Mouse (Mus musculus) midbrain, embryonic 14.5 days (tissue): Measurements from ENCODE around the gene Sp9. TPM values are rescaled to one million over a fixed set of nuclear protein-coding genes. Genes with fewer than 3 reads are reported as not detected.
A peak's percentile ranks its signal among the peaks of the same experiment; 100 is the strongest.

Source experiments
- ATAC-seq: fragments of 200-750 bp; cut with Nextera tagmentation; 2 replicates; pipeline ENCODE4 v1.8.0; 2017; ENCODE audit warnings: moderate number of reproducible peaks, moderate library complexity; ENCODE audit not compliant: low FRiP score, low TSS enrichment
- DNase-seq: peaks from one replicate; pipeline ENCODE4 v3.0.0-alpha.2; 2015
- H3K27ac ChIP-seq: fragments of 300-500 bp; sonication (generic); replicated peaks from 2 replicates; pipeline ENCODE4 v1.5.1; 2014; ENCODE audit warnings: mild to moderate bottlenecking, low read depth, low read length, moderate library complexity
- H3K27me3 ChIP-seq: fragments of 300-500 bp; sonication (generic); 2 replicates; pipeline ENCODE4 v1.6.1; 2014; ENCODE audit warnings: low read length, control low read depth, mixed read lengths; ENCODE audit not compliant: control insufficient read depth, insufficient read depth
- H3K36me3 ChIP-seq: fragments of 300-500 bp; sonication (generic); 2 replicates; pipeline ENCODE4 v1.6.1; 2014; ENCODE audit warnings: low read length, control low read depth; ENCODE audit not compliant: control insufficient read depth, insufficient read depth
- H3K4me1 ChIP-seq: fragments of 300-500 bp; sonication (generic); 2 replicates; pipeline ENCODE4 v1.6.1; 2014; ENCODE audit warnings: mild to moderate bottlenecking, antibody characterized with exemption, low read length, control low read depth; ENCODE audit not compliant: control insufficient read depth, insufficient read depth
- H3K4me2 ChIP-seq: fragments of 300-500 bp; sonication (generic); 2 replicates; pipeline ENCODE4 v1.6.1; 2014; ENCODE audit warnings: mild to moderate bottlenecking, low read length, moderate library complexity
- H3K4me3 ChIP-seq: fragments of 300-500 bp; sonication (generic); replicated peaks from 2 replicates; pipeline ENCODE4 v1.5.1; 2014; ENCODE audit warnings: low read depth, low read length
- H3K9ac ChIP-seq: fragments of 300-500 bp; sonication (generic); replicated peaks from 2 replicates; pipeline ENCODE4 v1.6.1; 2014; ENCODE audit warnings: mild to moderate bottlenecking, low read length, moderate library complexity
- H3K9me3 ChIP-seq: fragments of 300-500 bp; sonication (generic); 2 replicates; pipeline ENCODE4 v1.6.1; 2016; ENCODE audit warnings: low read length, control low read depth, mixed read lengths; ENCODE audit not compliant: control insufficient read depth
- WGBS: fragments of 180-500 bp; shearing (Covaris S2); extraction: QIAGEN DNeasy Blood & Tissue Kit; methylation state at CpG from one replicate; pipeline ENCODE4 v1.1.7; 2014; 5-methylcytosine and 5-hydroxymethylcytosine counted together
- polyA plus RNA-seq: library from polyadenylated mRNA; unstranded; fragments of >200 nt; fragmentation: Nextera tagmentation; extraction: Ambion mirVana; gene quantifications from 2 replicates; pipeline ENCODE4 v1.2.1, GENCODE M21; 2014

Sp9 gene
- polyA plus RNA-seq, 1 experiment from 2014 or later = 2.8 TPM

- Histone ChIP-seq H3K4me3 (peak overlapping the region; percentile 20), H3K27me3 (peaks cover 64% of the 10 kb centered on the region), H3K9ac (no peak overlapping the region; the same call in 1 of the 2 replicates), H3K4me1 (peaks cover 18% of the 10 kb centered on the region), H3K9me3 (no peaks in the 10 kb centered on the region), H3K4me2 (peak overlapping the region; percentile 43), H3K36me3 (no peaks in the 10 kb centered on the region), H3K27ac (peak overlapping the region; percentile 73)
- ATAC-seq = peak; percentile 74; the same call in 1 of the 2 replicates
- WGBS = under 1% methylated on average over 20 of the region's 20 CpGs
- peak; percentile 97 for DNase-seq
These were observed 6.6 kb downstream of the Sp9 start for GRCm38 (mm10) chr2:73278131-73278854.

- Histone ChIP-seq H3K9me3 (no peaks in the 10 kb centered on the region), H3K4me3 (peak overlapping the region; percentile 12; the same call in 1 of the 2 replicates), H3K9ac (no peak overlapping the region), H3K27me3 (peaks cover 58% of the 10 kb centered on the region), H3K27ac (peak overlapping the region; percentile 73), H3K4me2 (peak overlapping the region; percentile 43), H3K36me3 (no peaks in the 10 kb centered on the region), H3K4me1 (peaks cover 13% of the 10 kb centered on the region)
- DNase-seq = no peak
- under 1% methylated on average over 17 of the region's 17 CpGs for WGBS
- ATAC-seq = 0 out of 2 replicates have a peak, but pooled peaks have one; percentile 33
These were observed 7.1 kb downstream of the Sp9 start for GRCm38 (mm10) chr2:73278869-73279268.

- H3K4me3 ChIP-seq = peak overlapping the region; percentile 12
- DNase-seq = peak; percentile 45
These were observed 7.7 kb downstream of the Sp9 start for GRCm38 (mm10) chr2:73279271-73280038.

GRCm38 (mm10) chr2:73280356-73281047 lies 8.8 kb downstream of the Sp9 start:
- Histone ChIP-seq H3K4me3 (peak overlapping the region; percentile 17), H3K4me2 (peak overlapping the region; percentile 33), H3K4me1 (peaks cover 10% of the 10 kb centered on the region), H3K9ac (no peak overlapping the region), H3K27me3 (peaks cover 50% of the 10 kb centered on the region), H3K36me3 (0 out of 2 replicates have a peak, but pooled peaks cover 3% of the 10 kb centered on the region), H3K27ac (peak overlapping the region; percentile 9; the same call in 1 of the 2 replicates), H3K9me3 (no peaks in the 10 kb centered on the region)
- 2% methylated on average over 33 of the region's 33 CpGs for WGBS
- ATAC-seq = no peak
- DNase-seq = peak; percentile 50

More at GRCm38 (mm10) chr2:73279271-73280038, 7.7 kb downstream of the Sp9 start:
- H3K4me2 ChIP-seq = peak overlapping the region; percentile 43
- H3K9ac ChIP-seq = no peak overlapping the region
- ATAC-seq = 0 out of 2 replicates have a peak, but pooled peaks have one; percentile 16
- no peaks in the 10 kb centered on the region for H3K9me3 ChIP-seq
- peak overlapping the region; percentile 73 for H3K27ac ChIP-seq
- H3K4me1 ChIP-seq = peaks cover 10% of the 10 kb centered on the region
- under 1% methylated on average over 31 of the region's 31 CpGs for WGBS
- no peaks in the 10 kb centered on the region for H3K36me3 ChIP-seq
- peaks cover 55% of the 10 kb centered on the region for H3K27me3 ChIP-seq

- Histone ChIP-seq H3K4me1 (peaks cover 10% of the 10 kb centered on the region), H3K36me3 (0 out of 2 replicates have a peak, but pooled peaks cover 3% of the 10 kb centered on the region), H3K9ac (no peak overlapping the region), H3K4me2 (peak overlapping the region; percentile 33; the same call in 1 of the 2 replicates), H3K27ac (peak overlapping the region; percentile 9; the same call in 1 of the 2 replicates), H3K4me3 (peak overlapping the region; percentile 17; the same call in 1 of the 2 replicates), H3K9me3 (no peaks in the 10 kb centered on the region), H3K27me3 (peaks cover 44% of the 10 kb centered on the region)
- 15% methylated on average over 22 of the region's 22 CpGs for WGBS
- DNase-seq = peak; percentile 23
- ATAC-seq = no peak
These were observed 9.4 kb downstream of the Sp9 start for GRCm38 (mm10) chr2:73281048-73281661.

GRCm38 (mm10) chr2:73281707-73282106 lies 10.0 kb downstream of the Sp9 start:
- H3K4me2 ChIP-seq = no peak overlapping the region
- no peaks in the 10 kb centered on the region for H3K9me3 ChIP-seq
- DNase-seq = peak; percentile 71
- H3K4me1 ChIP-seq = peaks cover 10% of the 10 kb centered on the region
- H3K27ac ChIP-seq = no peak overlapping the region
- H3K27me3 ChIP-seq = peaks cover 42% of the 10 kb centered on the region
- H3K9ac ChIP-seq = no peak overlapping the region
- no peak overlapping the region for H3K4me3 ChIP-seq
- 0 out of 2 replicates have a peak, but pooled peaks cover 3% of the 10 kb centered on the region for H3K36me3 ChIP-seq
- no peak for ATAC-seq
- 5% methylated on average over 7 of the region's 7 CpGs for WGBS

- Histone ChIP-seq H3K27me3 (peaks cover 19% of the 10 kb centered on the region; the same call in 1 of the 2 replicates), H3K27ac (no peak overlapping the region), H3K4me2 (no peak overlapping the region), H3K4me3 (no peak overlapping the region), H3K9me3 (no peaks in the 10 kb centered on the region), H3K9ac (no peak overlapping the region), H3K36me3 (peaks cover 17% of the 10 kb centered on the region; the same call in 1 of the 2 replicates), H3K4me1 (peaks cover 2% of the 10 kb centered on the region; the same call in 1 of the 2 replicates)
- 4% methylated on average over 2 of the region's 2 CpGs for WGBS
- DNase-seq (peak; percentile 83), ATAC-seq (no peak)
These were observed 13.9 kb downstream of the Sp9 start for GRCm38 (mm10) chr2:73285630-73286029.

GRCm38 (mm10) chr2:73291130-73291529 lies 19.4 kb downstream of the Sp9 start:
- no peaks in the 10 kb centered on the region for H3K27me3 ChIP-seq
- H3K36me3 ChIP-seq = peaks cover 36% of the 10 kb centered on the region
- no peaks in the 10 kb centered on the region for H3K9me3 ChIP-seq
- no peak overlapping the region for H3K9ac ChIP-seq
- DNase-seq (no peak), ATAC-seq (no peak)
- H3K27ac ChIP-seq = no peak overlapping the region
- 93% methylated on average over 4 of the region's 4 CpGs for WGBS
- no peaks in the 10 kb centered on the region for H3K4me1 ChIP-seq
- H3K4me2 ChIP-seq = no peak overlapping the region
- no peak overlapping the region for H3K4me3 ChIP-seq
